Comparison of ENCODE assay signal across 8 mouse cellular contexts in the genomic region with DNA sequence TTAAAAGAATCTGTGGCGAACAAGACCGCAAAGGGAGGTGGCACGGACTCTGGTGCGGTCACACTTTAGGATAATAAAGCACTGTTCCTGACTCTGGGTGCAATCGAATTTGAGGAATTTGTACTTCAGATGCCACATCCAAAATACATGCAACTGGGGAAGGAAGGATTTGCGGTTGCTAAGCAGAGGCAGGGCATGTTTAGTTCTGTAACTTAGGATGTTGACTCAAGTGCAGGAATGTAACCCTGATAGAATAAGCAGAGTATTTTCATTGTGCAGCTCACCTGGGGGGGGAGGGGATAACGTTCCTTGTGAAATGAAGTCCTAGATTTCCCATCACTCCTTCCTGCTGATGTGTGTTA. TPM values are rescaled to one million over a fixed set of nuclear protein-coding genes. Genes with fewer than 3 reads are reported as not detected.
DNase-seq lines count a peak whose midpoint lies in the region; ATAC-seq and TF ChIP-seq lines count a peak whose summit lies in the region.

No protein-coding gene starts in this region.

- ATAC-seq in heart, embryonic 13.5 days (ENCODE audit: extremely low read depth, insufficient number of reproducible peaks, low FRiP score, low TSS enrichment): no peak
- no peak for ATAC-seq in hindbrain, embryonic 12.5 days (ENCODE audit: low FRiP score)

- peak overlapping the region; percentile 94 for H3K27ac ChIP-seq in heart, embryonic 13.5 days (replicated peaks)
- H3K27ac ChIP-seq in ES-E14 (ENCODE audit: insufficient read depth, low read depth, low read length, poor library complexity, severe bottlenecking) (no peak overlapping the region), macrophage (peak overlapping the region; percentile 67)
- H3K27ac ChIP-seq in hindbrain, embryonic 12.5 days: peak overlapping the region; percentile 88

- WGBS in heart, embryonic 13.5 days: 1% methylated on average over 7 of the region's 7 CpGs
- WGBS in hindbrain, embryonic 12.5 days: 3% methylated on average over 7 of the region's 7 CpGs
- 5% methylated on average over 7 of the region's 7 CpGs for WGBS in macrophage (ENCODE audit: missing documents)

- H3K36me3 ChIP-seq in heart, embryonic 13.5 days: peaks cover 6% of the 10 kb centered on the region; the same call in 1 of the 2 replicates
- H3K36me3 ChIP-seq in ES-E14 (ENCODE audit: control insufficient read depth, insufficient read depth, low read length, poor library complexity, severe bottlenecking) (no peaks in the 10 kb centered on the region; the same call in 1 of the 2 replicates), macrophage (ENCODE audit: inconsistent target) (no peaks in the 10 kb centered on the region)
- H3K36me3 ChIP-seq in hindbrain, embryonic 12.5 days: no peaks in the 10 kb centered on the region

- H3K9me3 ChIP-seq in heart, embryonic 13.5 days: no peaks in the 10 kb centered on the region
- no peaks in the 10 kb centered on the region for H3K9me3 ChIP-seq in ES-E14 (ENCODE audit: control insufficient read depth, insufficient read depth, low read depth, low read length)
- no peaks in the 10 kb centered on the region for H3K9me3 ChIP-seq in hindbrain, embryonic 12.5 days (replicated peaks)

- peak overlapping the region; percentile 91 for H3K9ac ChIP-seq in heart, embryonic 13.5 days
- peak overlapping the region; percentile 77; the same call in 1 of the 2 replicates for H3K9ac ChIP-seq in ES-E14 (ENCODE audit: insufficient read depth, low read depth, low read length, poor library complexity, severe bottlenecking)
- H3K9ac ChIP-seq in hindbrain, embryonic 12.5 days: peak overlapping the region; percentile 81

- H3K4me3 ChIP-seq in heart, embryonic 13.5 days: peak overlapping the region; percentile 79
- peak overlapping the region; percentile 75 to 85 for H3K4me3 ChIP-seq in ES-E14 (ENCODE audit: insufficient read depth in 1 of 2, low read depth in 1 of 2, low read length in 2 of 2, poor library complexity in 1 of 2, severe bottlenecking in 1 of 2)
- H3K4me3 ChIP-seq in hindbrain, embryonic 12.5 days: peak overlapping the region; percentile 73
- peak overlapping the region; percentile 53 for H3K4me3 ChIP-seq in macrophage (ENCODE audit: inconsistent target)

- no peak for DNase-seq in heart, postnatal 25 days (ENCODE audit: low spot score)
- DNase-seq in ES-E14 (ENCODE audit: low read depth, low spot score): no peak
- DNase-seq in adrenal gland, postnatal 36 days: no peak
- no peak for DNase-seq in ovary, postnatal 10 days (ENCODE audit: low spot score)
- DNase-seq in spleen, adult 12 weeks (ENCODE audit: low spot score): no peak

- H3K4me2 ChIP-seq in heart, embryonic 13.5 days: peak overlapping the region; percentile 89
- peak overlapping the region; percentile 76 for H3K4me2 ChIP-seq in hindbrain, embryonic 12.5 days (replicated peaks)

- intact Hi-C loops in heart, postnatal 25 days (cut with DNase I): loop anchor here (5.0 kb wide), 1 partner anchor 37 kb away; no protein-coding TSS in a partner anchor

- H3K79me2 ChIP-seq in macrophage (ENCODE audit: inconsistent target): peaks cover 38% of the 10 kb centered on the region

- no peaks in the 10 kb centered on the region for H3K27me3 ChIP-seq in heart, embryonic 13.5 days (replicated peaks)
- H3K27me3 ChIP-seq in hindbrain, embryonic 12.5 days: no peaks in the 10 kb centered on the region

- H3K4me1 ChIP-seq in heart, embryonic 13.5 days: peaks cover 42% of the 10 kb centered on the region
- H3K4me1 ChIP-seq in ES-E14 (ENCODE audit: control insufficient read depth in 2 of 2, insufficient read depth in 2 of 2, low read length in 2 of 2, poor library complexity in 1 of 2): peaks cover 7 to 9% of the 10 kb centered on the region in 2 experiments
- peaks cover 40% of the 10 kb centered on the region for H3K4me1 ChIP-seq in hindbrain, embryonic 12.5 days

- in situ Hi-C loops in ES-E14 (cut with MboI; ENCODE audit: low sequenced_read_pairs in 2 of 2, unreplicated experiment in 2 of 2): no loop called here

TF ChIP-seq in ES-E14, 5 proteins besides CTCF, POLR2A, EP300 and RAD21:
- no peak for TF ChIP-seq CHD2 (IDR thresholded peaks at IDR 0.05; ENCODE audit: low read depth, low read length)
- TF ChIP-seq HCFC1 (IDR thresholded peaks at IDR 0.05; ENCODE audit: borderline replicate concordance, insufficient read depth, low read length): no peak
- no peak for TF ChIP-seq ZNF384 (IDR thresholded peaks at IDR 0.05; ENCODE audit: low read depth, low read length)
- no peak for TF ChIP-seq MAFK (IDR thresholded peaks at IDR 0.05; ENCODE audit: insufficient read depth, low read depth, low read length)
- TF ChIP-seq ZC3H11A (IDR thresholded peaks at IDR 0.05; ENCODE audit: borderline replicate concordance, low read depth, low read length): no peak

RNA-seq across cellular contexts. Expression of gene Fam53b, which starts 0.4 kb away (rescaled TPM):
- polyA plus RNA-seq in heart, embryonic 13.5 days (2015; fragmentation: Nextera tagmentation; extraction: Ambion mirVana): 12.5 and 15.7 TPM in 2 replicates
- 10 to 100 TPM; 25.8 to 26.8 TPM for total RNA-seq in heart, postnatal 25 days (2021)
- 8.6 and 8.8 TPM in 2 replicates for total RNA-seq in ES-E14 (2012; rRNA removed)
- polyA plus RNA-seq in hindbrain, embryonic 12.5 days (2016; fragmentation: Nextera tagmentation; extraction: Ambion mirVana): 22.7 and 25.3 TPM in 2 replicates
- 100 to 1,000 TPM in 13 of 26 experiments, 10 to 100 TPM in 13; 24.2 to 164 (median 103) TPM for total RNA-seq in macrophage (2018; cell fraction: chromatin; rRNA removed)
- 10 to 100 TPM; 11.4 to 67.0 (median 51.9) TPM for total RNA-seq in macrophage (2018; cell fraction: cytosol; rRNA removed)
- total RNA-seq in macrophage (2018; cell fraction: nucleus; rRNA removed): 100 to 1,000 TPM in 8 of 26 experiments, 10 to 100 TPM in 18; 21.6 to 149 (median 81.0) TPM
- polyA plus RNA-seq in macrophage (2018): 28.5 to 45.3 TPM (median 29.8 TPM) in 3 replicates
- total RNA-seq in adrenal gland, postnatal 36 days (2021): 10 to 100 TPM; 65.9 to 94.9 TPM

RNA-seq across cellular contexts. Expression of gene Eef1akmt2, which starts 38.4 kb away (rescaled TPM):
- polyA plus RNA-seq in heart, embryonic 13.5 days (2015; fragmentation: Nextera tagmentation; extraction: Ambion mirVana): 38.5 and 40.3 TPM in 2 replicates
- total RNA-seq in heart, postnatal 25 days (2021): 1 to 10 TPM; 9.6 to 9.8 TPM
- 14.5 and 17.9 TPM in 2 replicates for total RNA-seq in ES-E14 (2012; rRNA removed)
- polyA plus RNA-seq in hindbrain, embryonic 12.5 days (2016; fragmentation: Nextera tagmentation; extraction: Ambion mirVana): 75.0 and 87.3 TPM in 2 replicates
- 10 to 100 TPM; 16.6 to 67.7 (median 39.8) TPM for total RNA-seq in macrophage (2018; cell fraction: chromatin; rRNA removed)
- total RNA-seq in macrophage (2018; cell fraction: cytosol; rRNA removed): 10 to 100 TPM in 25 of 26 experiments, 1 to 10 TPM in 1; 9.6 to 21.4 (median 15.7) TPM
- 10 to 100 TPM; 12.7 to 46.5 (median 25.2) TPM for total RNA-seq in macrophage (2018; cell fraction: nucleus; rRNA removed)
- polyA plus RNA-seq in macrophage (2018): 15.2 to 18.8 TPM (median 17.1 TPM) in 3 replicates
- total RNA-seq in adrenal gland, postnatal 36 days (2021): 10 to 100 TPM; 23.8 to 30.0 TPM

RNA-seq across cellular contexts. Expression of gene Abraxas2, which starts 45.0 kb away (rescaled TPM):
- 25.7 and 28.9 TPM in 2 replicates for polyA plus RNA-seq in heart, embryonic 13.5 days (2015; fragmentation: Nextera tagmentation; extraction: Ambion mirVana)
- 10 to 100 TPM; 21.0 to 21.4 TPM for total RNA-seq in heart, postnatal 25 days (2021)
- 18.8 and 20.5 TPM in 2 replicates for total RNA-seq in ES-E14 (2012; rRNA removed)
- 35.8 and 36.2 TPM in 2 replicates for polyA plus RNA-seq in hindbrain, embryonic 12.5 days (2016; fragmentation: Nextera tagmentation; extraction: Ambion mirVana)
- 100 to 1,000 TPM in 6 of 26 experiments, 10 to 100 TPM in 20; 38.2 to 126 (median 79.0) TPM for total RNA-seq in macrophage (2018; cell fraction: chromatin; rRNA removed)
- 10 to 100 TPM; 38.1 to 64.3 (median 54.7) TPM for total RNA-seq in macrophage (2018; cell fraction: cytosol; rRNA removed)
- total RNA-seq in macrophage (2018; cell fraction: nucleus; rRNA removed): 100 to 1,000 TPM in 1 of 26 experiments, 10 to 100 TPM in 25; 31.4 to 113 (median 66.4) TPM
- polyA plus RNA-seq in macrophage (2018): 45.4 to 73.6 TPM (median 47.0 TPM) in 3 replicates
- 10 to 100 TPM; 35.8 to 36.1 TPM for total RNA-seq in adrenal gland, postnatal 36 days (2021)
